ENCODE assay signal across 1 mouse cellular context in genomic region chr4:155481381-155482124, GRCm38 (mm10).
TF ChIP-seq lines count a peak whose summit lies in the region.

No protein-coding gene starts in this region.

TF ChIP-seq in CH12.LX, 34 proteins besides CTCF, POLR2A, EP300 and RAD21 (continued from another document):
- TF ChIP-seq UBTF (IDR thresholded peaks at IDR 0.05; ENCODE audit: low read depth, low read length): no peak
- TF ChIP-seq NRF1 (IDR thresholded peaks at IDR 0.05; ENCODE audit: low read depth, low read length): peak; percentile 50; the same call in 1 of the 2 replicates
- TF ChIP-seq CHD1 (IDR thresholded peaks at IDR 0.05; ENCODE audit: low read depth, low read length): no peak
- TF ChIP-seq ZKSCAN1 (IDR thresholded peaks at IDR 0.05; ENCODE audit: borderline replicate concordance, low read depth, low read length): no peak
- no peak; the same call in 1 of the 2 replicates for TF ChIP-seq ETS1 (conservative IDR thresholded peaks at IDR 0.05; ENCODE audit: low read depth, low read length)
- no peak for TF ChIP-seq POLR2AphosphoS2 (IDR thresholded peaks at IDR 0.05; ENCODE audit: low read depth, low read length)
- peak; percentile 15 for TF ChIP-seq MXI1 (IDR thresholded peaks at IDR 0.05; ENCODE audit: low read depth, low read length)
- peak; percentile 96 for TF ChIP-seq ZC3H11A (IDR thresholded peaks at IDR 0.05; ENCODE audit: low read depth, low read length)
- peak; percentile 81 for TF ChIP-seq SIN3A (IDR thresholded peaks at IDR 0.05; ENCODE audit: low read length)
- peak; percentile 83; the same call in 1 of the 2 replicates for TF ChIP-seq MAZ (IDR thresholded peaks at IDR 0.05; ENCODE audit: low read depth, low read length)
- TF ChIP-seq PAX5 (IDR thresholded peaks at IDR 0.05; ENCODE audit: low read length): no peak
- TF ChIP-seq SMC3 (IDR thresholded peaks at IDR 0.05; ENCODE audit: low read depth, low read length): peak; percentile 98
- no peak for TF ChIP-seq RCOR1 (conservative IDR thresholded peaks at IDR 0.05; ENCODE audit: low read depth, low read length)
- TF ChIP-seq MEF2A (IDR thresholded peaks at IDR 0.05; ENCODE audit: borderline replicate concordance, low read depth, low read length): 0 out of 2 replicates have a peak, but pooled peaks have one; percentile 28
- no peak for TF ChIP-seq HCFC1 (IDR thresholded peaks at IDR 0.05; ENCODE audit: low read depth, low read length)
- TF ChIP-seq IRF4 (IDR thresholded peaks at IDR 0.05; ENCODE audit: low read depth, low read length): peak; percentile 79
- peak; percentile 43; the same call in 1 of the 2 replicates for TF ChIP-seq ZNF384 (IDR thresholded peaks at IDR 0.05; ENCODE audit: low read depth, low read length)
- TF ChIP-seq ELF1 (IDR thresholded peaks at IDR 0.05; ENCODE audit: low read depth, low read length): peak; percentile 95
- TF ChIP-seq TCF12 (IDR thresholded peaks at IDR 0.05; ENCODE audit: low read depth, low read length): peak; percentile 70
- TF ChIP-seq TBP (conservative IDR thresholded peaks at IDR 0.05; ENCODE audit: low read depth, low read length): no peak
- TF ChIP-seq CHD2 (IDR thresholded peaks at IDR 0.05; ENCODE audit: low read length): 0 out of 2 replicates have a peak, but pooled peaks have one; percentile 27
- peak; percentile 58; the same call in 1 of the 2 replicates for TF ChIP-seq NELFE (IDR thresholded peaks at IDR 0.05; ENCODE audit: low read depth, low read length)
- peak; percentile 60; the same call in 1 of the 2 replicates for TF ChIP-seq MYC (IDR thresholded peaks at IDR 0.05; ENCODE audit: low read depth, low read length)
TF ChIP-seq in CH12.LX: peak in this region for 14.
